Mouse (Mus musculus) heart, embryonic 13.5 days (tissue): ENCODE data around the gene Glis1. TPM values are rescaled to one million over a fixed set of nuclear protein-coding genes. Genes with fewer than 3 reads are reported as not detected.

Experiments
- ATAC-seq: fragments of 200-750 bp; cut with Nextera tagmentation; 2 replicates; pipeline ENCODE4 v1.8.0; 2017; ENCODE audit warnings: moderate TSS enrichment; ENCODE audit not compliant: insufficient number of reproducible peaks, low FRiP score, low TSS enrichment; ENCODE audit errors: extremely low read depth
- H3K27ac ChIP-seq: fragments of 300-500 bp; sonication (generic); replicated peaks from 2 replicates; pipeline ENCODE4 v1.5.1; 2015; ENCODE audit warnings: moderate library complexity, mild to moderate bottlenecking, inconsistent platforms
- H3K27me3 ChIP-seq: fragments of 300-500 bp; sonication (generic); replicated peaks from 2 replicates; pipeline ENCODE4 v1.6.1; 2015; ENCODE audit warnings: mild to moderate bottlenecking, inconsistent platforms
- H3K36me3 ChIP-seq: fragments of 300-500 bp; sonication (generic); 2 replicates; pipeline ENCODE4 v1.6.1; 2015; ENCODE audit warnings: mild to moderate bottlenecking, inconsistent platforms
- H3K4me1 ChIP-seq: fragments of 300-500 bp; sonication (generic); 2 replicates; pipeline ENCODE4 v1.6.1; 2015; ENCODE audit warnings: inconsistent platforms
- H3K4me2 ChIP-seq: fragments of 300-500 bp; sonication (generic); 2 replicates; pipeline ENCODE4 v1.6.1; 2015; ENCODE audit warnings: inconsistent platforms, mild to moderate bottlenecking, moderate library complexity
- H3K4me3 ChIP-seq: fragments of 300-500 bp; sonication (generic); 2 replicates; pipeline ENCODE4 v1.5.1; 2015; ENCODE audit warnings: moderate library complexity, mild to moderate bottlenecking, inconsistent platforms
- H3K9ac ChIP-seq: fragments of 300-500 bp; sonication (generic); 2 replicates; pipeline ENCODE4 v1.6.1; 2015; ENCODE audit warnings: inconsistent platforms, mild to moderate bottlenecking, moderate library complexity
- H3K9me3 ChIP-seq: fragments of 300-500 bp; sonication (generic); 2 replicates; pipeline ENCODE4 v1.6.1; 2016; ENCODE audit warnings: inconsistent platforms
- WGBS: fragments of 180-500 bp; shearing (Covaris S2); methylation state at CpG from one replicate; pipeline ENCODE4 v1.1.7; 2015; ENCODE audit warnings: mixed read lengths; 5-methylcytosine and 5-hydroxymethylcytosine counted together
- polyA plus RNA-seq: library from polyadenylated mRNA; unstranded; fragments of >200 nt; fragmentation: Nextera tagmentation; extraction: Ambion mirVana; gene quantifications from 2 replicates; pipeline ENCODE4 v1.2.1, GENCODE M21; 2015

The Glis1 gene
- polyA plus RNA-seq, 1 experiment from 2014 or later, result 0.12 TPM

GRCm38 (mm10) chr4:107433998-107434355 lies 414 bp upstream of the Glis1 start:
- 6% methylated on average over 15 of the region's 15 CpGs for WGBS
- H3K4me1 ChIP-seq, result peaks cover 21% of the 10 kb centered on the region
- H3K27me3 ChIP-seq, result peaks cover 78% of the 10 kb centered on the region
- H3K9me3 ChIP-seq, result no peaks in the 10 kb centered on the region
- no peak for ATAC-seq
- no peaks in the 10 kb centered on the region for H3K36me3 ChIP-seq
- H3K4me2 ChIP-seq, result peak overlapping the region; percentile 98
- peak overlapping the region; percentile 71 for H3K4me3 ChIP-seq
- H3K9ac ChIP-seq, result peak overlapping the region; percentile 76
- H3K27ac ChIP-seq, result no peak overlapping the region

DNA sequence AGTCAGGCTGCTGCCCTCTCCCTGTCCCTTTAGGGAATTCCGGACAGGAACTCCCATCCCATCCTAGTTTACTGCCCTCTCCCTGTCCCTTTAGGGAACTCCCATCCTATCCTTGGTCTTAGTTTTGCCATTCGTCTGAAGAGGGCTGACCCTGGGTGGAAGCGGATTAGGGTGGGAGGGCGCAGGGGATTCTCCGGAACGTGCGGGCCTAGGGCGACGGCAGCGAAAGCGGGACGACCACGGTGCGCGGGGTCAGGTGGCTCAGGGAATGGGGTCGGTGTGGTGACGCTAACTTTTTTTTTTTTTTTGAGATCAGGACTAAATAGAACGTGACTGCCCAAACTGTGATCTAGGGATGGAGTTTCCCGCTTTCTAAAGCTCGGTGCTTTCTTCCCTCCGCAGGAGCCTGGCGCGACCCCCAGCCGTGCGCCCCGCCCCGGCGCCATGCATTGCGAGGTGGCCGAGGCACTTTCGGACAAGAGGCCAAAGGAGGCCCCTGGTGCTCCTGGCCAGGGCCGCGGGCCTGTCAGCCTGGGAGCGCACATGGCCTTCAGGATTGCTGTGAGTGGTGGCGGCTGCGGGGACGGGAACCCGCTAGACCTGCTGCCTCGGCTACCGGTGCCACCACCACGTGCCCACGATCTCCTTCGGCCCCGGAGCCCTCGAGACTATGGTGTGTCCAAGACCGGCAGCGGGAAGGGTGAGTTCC lies 1.0 kb downstream of the Glis1 start:
- Histone ChIP-seq H3K4me3 (peak overlapping the region; percentile 71), H3K36me3 (no peaks in the 10 kb centered on the region), H3K27me3 (peaks cover 87% of the 10 kb centered on the region), H3K27ac (no peak overlapping the region), H3K9me3 (no peaks in the 10 kb centered on the region), H3K4me2 (peak overlapping the region; percentile 98), H3K4me1 (peaks cover 23% of the 10 kb centered on the region), H3K9ac (peak overlapping the region; percentile 76; the same call in 1 of the 2 replicates)
- whole genome bisulfite sequencing, result 3% methylated on average over 47 of the region's 47 CpGs
- ATAC-seq, result no peak

DNA sequence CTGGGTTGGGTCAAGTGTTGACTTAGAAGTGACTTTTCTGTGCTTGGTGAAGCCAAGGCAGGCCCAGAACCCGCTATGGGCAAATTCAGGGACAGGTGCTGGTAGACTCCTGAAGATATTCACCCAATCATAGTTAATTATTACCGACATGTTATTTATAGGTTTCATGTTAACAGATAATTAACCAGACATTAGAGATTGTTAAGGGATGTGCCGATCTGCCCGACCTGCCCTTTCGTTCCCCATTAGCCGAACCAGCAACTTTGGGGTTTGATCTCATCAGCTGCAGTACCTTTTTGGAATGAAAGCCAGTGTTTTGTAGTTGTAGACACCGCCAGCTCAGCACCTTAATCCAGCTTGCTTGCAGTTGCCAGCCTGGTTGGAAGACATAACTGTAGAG lies 2.1 kb downstream of the Glis1 start:
- Histone ChIP-seq H3K36me3 (no peaks in the 10 kb centered on the region), H3K4me3 (no peak overlapping the region), H3K27ac (no peak overlapping the region), H3K9ac (no peak overlapping the region), H3K4me1 (peaks cover 23% of the 10 kb centered on the region), H3K4me2 (no peak overlapping the region), H3K9me3 (no peaks in the 10 kb centered on the region), H3K27me3 (peaks cover 92% of the 10 kb centered on the region)
- WGBS, result 91% methylated on average over 7 of the region's 7 CpGs
- no peak for ATAC-seq

GRCm38 (mm10) chr4:107438741-107439140 lies 4.3 kb downstream of the Glis1 start:
- Histone ChIP-seq H3K27ac (no peak overlapping the region), H3K9ac (no peak overlapping the region), H3K4me2 (no peak overlapping the region), H3K36me3 (no peaks in the 10 kb centered on the region), H3K27me3 (peaks cover 99% of the 10 kb centered on the region), H3K4me3 (no peak overlapping the region), H3K9me3 (no peaks in the 10 kb centered on the region), H3K4me1 (peaks cover 21% of the 10 kb centered on the region)
- 87% methylated on average over 8 of the region's 8 CpGs for WGBS
- ATAC-seq, result no peak

- Histone ChIP-seq H3K9ac (peak overlapping the region; percentile 70), H3K27ac (no peak overlapping the region), H3K9me3 (peaks cover 3% of the 10 kb centered on the region; the same call in 1 of the 2 replicates), H3K36me3 (no peaks in the 10 kb centered on the region), H3K27me3 (peaks cover 99% of the 10 kb centered on the region), H3K4me3 (peak overlapping the region; percentile 50), H3K4me1 (peaks cover 9% of the 10 kb centered on the region), H3K4me2 (peak overlapping the region; percentile 69)
- ATAC-seq, result no peak
- 17% methylated on average over 13 of the region's 13 CpGs for WGBS
Observed at GRCm38 (mm10) chr4:107440306-107440705, 5.9 kb downstream of the Glis1 start.

DNA sequence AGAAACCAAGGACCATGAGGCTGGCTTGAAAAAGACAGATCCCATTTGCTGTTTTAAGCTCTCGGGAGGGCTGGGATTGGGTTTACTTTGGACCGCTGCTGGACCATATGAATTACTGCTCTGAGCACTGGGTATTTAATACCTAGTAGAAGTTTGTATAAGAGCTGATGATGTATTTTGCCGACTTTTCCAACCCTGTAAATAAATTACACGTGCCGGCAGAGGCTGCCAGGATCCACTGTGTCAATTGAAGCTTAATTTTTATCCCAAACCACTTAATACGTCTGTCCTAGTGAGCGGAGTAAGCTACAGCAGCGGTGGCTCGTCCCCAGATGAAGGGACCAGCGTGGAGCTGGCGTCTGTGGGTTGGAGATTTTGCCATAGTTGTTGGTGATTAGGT lies 7.9 kb downstream of the Glis1 start:
- H3K27ac ChIP-seq, result no peak overlapping the region
- no peak overlapping the region for H3K9ac ChIP-seq
- H3K4me3 ChIP-seq, result no peak overlapping the region
- ATAC-seq, result no peak
- H3K27me3 ChIP-seq, result peaks cover 99% of the 10 kb centered on the region
- 0 out of 2 replicates have a peak, but pooled peaks cover 5% of the 10 kb centered on the region for H3K4me1 ChIP-seq
- H3K36me3 ChIP-seq, result no peaks in the 10 kb centered on the region
- WGBS, result 70% methylated on average over 11 of the region's 11 CpGs
- peaks cover 3% of the 10 kb centered on the region; the same call in 1 of the 2 replicates for H3K9me3 ChIP-seq
- no peak overlapping the region for H3K4me2 ChIP-seq

DNA sequence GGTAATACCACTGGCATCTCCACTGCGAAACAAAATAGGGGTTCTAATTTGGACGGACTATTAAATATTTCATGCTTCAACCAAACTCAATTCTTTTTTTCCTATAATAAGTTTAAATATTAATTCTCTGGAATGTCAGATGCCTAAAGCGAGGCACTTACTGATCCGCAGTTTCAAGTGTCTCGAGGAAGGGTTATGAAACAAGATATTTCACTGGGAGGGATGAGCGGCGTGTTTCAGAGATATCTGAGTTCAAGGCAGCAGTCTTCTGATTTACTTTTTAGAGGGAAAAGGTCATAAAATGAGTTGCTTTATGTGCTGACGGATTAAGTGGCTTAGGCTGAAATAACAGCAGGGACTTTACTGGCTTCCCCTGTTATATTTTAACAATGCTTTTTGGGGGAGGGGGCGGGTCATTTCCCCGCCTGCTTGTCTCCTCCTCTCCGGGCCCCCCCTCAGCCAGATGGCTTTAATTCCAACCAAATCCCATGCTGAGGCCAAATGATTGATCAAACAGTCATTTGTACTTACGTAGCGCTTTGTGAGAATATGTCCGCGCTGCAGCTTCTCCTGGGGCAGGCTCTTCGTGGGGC lies 8.6 kb downstream of the Glis1 start:
- Histone ChIP-seq H3K27ac (no peak overlapping the region), H3K9me3 (peaks cover 3% of the 10 kb centered on the region; the same call in 1 of the 2 replicates), H3K36me3 (no peaks in the 10 kb centered on the region), H3K4me3 (no peak overlapping the region), H3K4me2 (no peak overlapping the region), H3K9ac (no peak overlapping the region), H3K27me3 (peaks cover 96% of the 10 kb centered on the region), H3K4me1 (0 out of 2 replicates have a peak, but pooled peaks cover 5% of the 10 kb centered on the region)
- no peak for ATAC-seq
- WGBS, result 64% methylated on average over 16 of the region's 16 CpGs

- Histone ChIP-seq H3K4me1 (0 out of 2 replicates have a peak, but pooled peaks cover 5% of the 10 kb centered on the region), H3K36me3 (no peaks in the 10 kb centered on the region), H3K9ac (no peak overlapping the region), H3K27ac (no peak overlapping the region), H3K4me2 (no peak overlapping the region), H3K9me3 (peaks cover 3% of the 10 kb centered on the region; the same call in 1 of the 2 replicates), H3K4me3 (no peak overlapping the region), H3K27me3 (peaks cover 96% of the 10 kb centered on the region)
- ATAC-seq, result no peak
- 66% methylated on average over 11 of the region's 11 CpGs for WGBS
Observed at GRCm38 (mm10) chr4:107443621-107444020, 9.2 kb downstream of the Glis1 start.

- Histone ChIP-seq H3K9me3 (peaks cover 3% of the 10 kb centered on the region; the same call in 1 of the 2 replicates), H3K9ac (no peak overlapping the region), H3K36me3 (no peaks in the 10 kb centered on the region), H3K27ac (no peak overlapping the region), H3K27me3 (peaks cover 85% of the 10 kb centered on the region), H3K4me2 (no peak overlapping the region), H3K4me3 (no peak overlapping the region), H3K4me1 (no peaks in the 10 kb centered on the region)
- 83% methylated on average over 6 of the region's 6 CpGs for WGBS
- ATAC-seq, result no peak
Observed at GRCm38 (mm10) chr4:107448481-107448880, 14.1 kb downstream of the Glis1 start.

DNA sequence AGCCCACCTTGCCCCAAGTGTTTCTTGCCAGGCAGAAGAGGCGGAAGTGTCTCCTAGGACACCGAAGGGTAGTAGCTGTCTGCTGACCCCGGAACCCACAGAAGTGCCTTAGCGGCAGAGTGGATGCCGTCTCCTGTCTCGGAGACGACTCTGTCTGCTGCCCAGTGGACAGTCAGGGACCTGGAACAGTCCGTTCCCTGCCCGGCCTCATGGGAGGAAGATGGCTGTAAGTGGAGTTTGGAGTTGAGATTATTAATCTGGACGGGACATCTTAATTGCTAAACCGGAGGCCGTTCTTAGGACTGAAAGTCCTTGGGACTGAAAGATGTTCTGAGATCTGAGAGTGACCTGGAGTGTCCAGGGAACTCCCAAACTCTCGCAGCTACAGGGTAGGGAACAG lies 15.1 kb downstream of the Glis1 start:
- no peak for ATAC-seq
- Histone ChIP-seq H3K27ac (no peak overlapping the region), H3K4me3 (no peak overlapping the region), H3K27me3 (peaks cover 74% of the 10 kb centered on the region), H3K36me3 (no peaks in the 10 kb centered on the region), H3K9ac (no peak overlapping the region), H3K4me2 (no peak overlapping the region), H3K4me1 (no peaks in the 10 kb centered on the region), H3K9me3 (peaks cover 3% of the 10 kb centered on the region; the same call in 1 of the 2 replicates)
- WGBS, result 69% methylated on average over 13 of the region's 13 CpGs

- H3K9ac ChIP-seq, result no peak overlapping the region
- 0 out of 2 replicates have a peak, but pooled peaks cover under 1% of the 10 kb centered on the region for H3K4me1 ChIP-seq
- H3K27ac ChIP-seq, result no peak overlapping the region
- no peaks in the 10 kb centered on the region for H3K36me3 ChIP-seq
- WGBS, result 68% methylated on average over 18 of the region's 18 CpGs
- H3K4me2 ChIP-seq, result no peak overlapping the region
- no peaks in the 10 kb centered on the region for H3K9me3 ChIP-seq
- no peak for ATAC-seq
- no peak overlapping the region for H3K4me3 ChIP-seq
- peaks cover 58% of the 10 kb centered on the region for H3K27me3 ChIP-seq
Observed at GRCm38 (mm10) chr4:107452266-107453015, 18.1 kb downstream of the Glis1 start.
